Mouse (Mus musculus): ENCODE measurements around the gene Olfr1247.
"Not testable (repeated sequence)": the region's sequence is repeated elsewhere in the genome, so short reads cannot be mapped to it uniquely, and the experiment has no call there.

The Olfr1247 gene

GRCm38 (mm10) chr2:89614030-89614429 lies at the start of gene Olfr1247:
TSS of gene Olfr1247 (minus strand) at chr2:89614130.
- in situ Hi-C loops (cut with MboI, MseI) = loop anchor here (10.0 kb wide), 1 partner anchor 359 kb away; the partner anchor contains the start of gene Olfr1228

GRCm38 (mm10) chr2:89661367-89661766 lies 47.4 kb upstream of the Olfr1247 start, which contains the start of gene Olfr1250:
TSS of gene Olfr1250 (minus strand) at chr2:89661467.
- in situ Hi-C loops (cut with MboI, MseI) = no loop called here

GRCm38 (mm10) chr2:89634883-89635282 lies 21.0 kb upstream of the Olfr1247 start, which contains the start of gene Olfr1249:
TSS of gene Olfr1249 (minus strand) at chr2:89634983.
- in situ Hi-C loops (cut with MboI, MseI) = no loop called here

GRCm38 (mm10) chr2:89618145-89618544 lies 4.2 kb upstream of the Olfr1247 start, which contains the start of gene Olfr1248:
TSS of gene Olfr1248 (minus strand) at chr2:89618245.
- in situ Hi-C loops (cut with MboI, MseI) = loop anchor here (10.0 kb wide), 1 partner anchor 363 kb away; the partner anchor contains the start of gene Olfr1228

DNA sequence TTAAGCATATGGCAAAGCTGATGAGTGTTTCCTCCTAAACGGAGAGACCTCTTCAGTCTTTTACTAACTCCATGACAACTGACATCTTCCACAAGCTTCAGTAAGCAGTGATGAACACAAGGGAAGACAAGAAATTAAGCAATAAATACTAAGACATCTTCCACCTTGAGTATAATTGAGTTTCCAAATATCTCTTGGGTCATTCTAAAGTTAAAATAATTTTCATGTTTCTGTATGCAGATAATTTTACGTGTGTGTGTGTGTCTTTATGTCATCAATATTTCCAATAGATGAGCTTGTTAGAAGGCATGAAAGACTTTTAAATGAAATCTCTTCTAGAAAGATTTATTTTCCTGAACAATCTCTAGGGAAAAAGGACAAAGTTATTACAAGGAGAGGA lies 20.9 kb downstream of the Olfr1247 start, which contains the start of gene Olfr1246:
Olfr1246 (minus strand) TSS at position 101 of the 400 bp plus-strand sequence.
- in situ Hi-C loops (cut with MboI, MseI) = loop anchor here (10.0 kb wide), 1 partner anchor 1938 kb away; the partner anchor contains the start of gene Olfr1134

GRCm38 (mm10) chr2:89578347-89578746 lies 35.6 kb downstream of the Olfr1247 start, which contains the start of gene Olfr1245:
TSS of gene Olfr1245 (minus strand) at chr2:89578447.
- in situ Hi-C loops (cut with MboI, MseI) = no loop called here

GRCm38 (mm10) chr2:89562706-89563105 lies 51.2 kb downstream of the Olfr1247 start:
- in situ Hi-C loops (cut with MboI, MseI) = not testable (repeated sequence)

Data from T-helper 2 cell (primary cell).